Mouse (Mus musculus): ENCODE measurements around the gene Ubxn11. TPM values are rescaled to one million over a fixed set of nuclear protein-coding genes. Genes with fewer than 3 reads are reported as not detected.

Gene Ubxn11
- 10 to 100 TPM; 24.0 to 32.1 TPM for total RNA-seq (2021)

GRCm38 (mm10) chr4:134101979-134102741 lies at the start of gene Ubxn11:
Gene Ubxn11 (plus strand): TSS chr4:134102570.
- DNase-seq (ENCODE audit: extremely low spot score in 1 of 2, low spot score in 1 of 2): peak; percentile 76 to 83

- no peak for DNase-seq (ENCODE audit: extremely low spot score in 1 of 2, low spot score in 1 of 2)
These were observed 48.8 kb upstream of the Ubxn11 start, which contains the start of gene Zfp683 for GRCm38 (mm10) chr4:134053538-134053937. Gene Zfp683 (plus strand): TSS chr4:134053838.

GRCm38 (mm10) chr4:134058166-134058715 lies 44.1 kb upstream of the Ubxn11 start:
- DNase-seq (ENCODE audit: extremely low spot score in 1 of 2, low spot score in 1 of 2): no peak

GRCm38 (mm10) chr4:134058908-134059307 lies 43.5 kb upstream of the Ubxn11 start:
- DNase-seq (ENCODE audit: extremely low spot score in 1 of 2, low spot score in 1 of 2): no peak

DNA sequence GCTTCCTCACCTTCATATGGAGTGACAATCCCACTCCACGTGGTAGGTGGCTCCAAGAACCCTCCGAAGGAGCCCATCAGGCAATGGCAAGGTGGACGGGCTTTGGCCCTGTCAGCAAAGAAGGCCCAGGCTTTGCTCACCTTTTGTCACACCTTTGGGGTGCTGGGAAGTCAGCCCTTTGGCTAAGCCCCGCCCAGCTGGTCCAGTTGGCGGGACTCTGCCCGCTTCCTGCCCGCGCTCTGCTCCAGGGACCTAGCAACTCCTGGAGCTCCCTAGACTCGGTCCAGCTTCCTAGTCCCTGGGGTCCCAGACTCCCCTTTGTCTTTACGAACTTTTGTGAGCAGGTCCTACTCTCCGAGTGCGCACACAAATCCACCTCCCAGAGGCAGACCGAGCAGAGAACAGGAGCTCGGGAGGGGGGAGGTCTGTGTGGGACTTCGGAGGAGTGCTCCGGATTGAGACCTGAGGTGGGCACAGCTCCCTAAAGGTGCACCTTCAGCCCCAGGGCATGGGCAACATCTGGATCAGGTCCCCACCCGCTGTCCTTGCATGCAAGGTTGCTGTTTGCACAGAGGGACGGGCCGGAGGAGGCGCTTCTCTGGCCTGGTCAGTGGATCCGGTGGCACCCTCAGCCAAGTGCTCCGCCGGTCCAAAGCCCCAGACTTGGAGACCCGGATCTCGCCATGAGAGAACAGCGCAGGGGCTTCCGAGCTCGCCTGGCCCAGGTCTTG lies 42.1 kb upstream of the Ubxn11 start, which contains the start of gene Crybg2:
Crybg2 (plus strand) TSS at position 681 of the 731 bp plus-strand sequence.
- no peak for DNase-seq (ENCODE audit: extremely low spot score in 1 of 2, low spot score in 1 of 2)

DNA sequence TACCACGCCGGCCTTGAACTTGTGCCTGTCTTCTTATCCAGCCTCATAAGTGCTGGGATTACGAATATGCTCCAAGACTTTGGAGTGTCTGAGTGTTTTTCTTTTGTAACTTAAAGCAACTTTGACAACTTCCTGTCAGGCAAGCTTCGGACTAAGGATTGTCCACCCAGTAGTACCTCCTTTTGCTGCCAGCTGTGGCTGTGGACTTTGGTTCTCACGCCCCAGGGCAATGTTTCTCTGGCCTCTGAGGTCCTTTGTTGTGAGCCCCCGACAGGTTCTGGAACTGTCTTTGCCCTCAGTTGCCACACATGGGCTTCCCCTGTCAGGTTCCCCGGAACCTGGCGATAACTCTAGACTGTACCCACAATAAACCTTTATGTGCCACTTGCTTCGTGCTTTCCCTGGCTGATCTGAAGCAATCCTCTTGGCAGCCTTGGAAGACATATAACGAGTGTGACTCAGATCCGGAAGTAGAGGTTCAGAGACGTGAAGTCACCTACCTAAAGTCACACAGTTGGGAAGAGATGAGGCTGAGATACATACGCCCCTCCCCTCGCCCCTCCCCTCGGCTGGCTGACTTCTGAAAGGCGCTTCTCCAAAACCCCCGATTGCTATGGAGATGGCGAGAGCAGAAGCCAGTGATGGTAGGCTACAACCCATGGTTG lies 41.1 kb upstream of the Ubxn11 start:
- no peak for DNase-seq (ENCODE audit: extremely low spot score in 1 of 2, low spot score in 1 of 2)

DNA sequence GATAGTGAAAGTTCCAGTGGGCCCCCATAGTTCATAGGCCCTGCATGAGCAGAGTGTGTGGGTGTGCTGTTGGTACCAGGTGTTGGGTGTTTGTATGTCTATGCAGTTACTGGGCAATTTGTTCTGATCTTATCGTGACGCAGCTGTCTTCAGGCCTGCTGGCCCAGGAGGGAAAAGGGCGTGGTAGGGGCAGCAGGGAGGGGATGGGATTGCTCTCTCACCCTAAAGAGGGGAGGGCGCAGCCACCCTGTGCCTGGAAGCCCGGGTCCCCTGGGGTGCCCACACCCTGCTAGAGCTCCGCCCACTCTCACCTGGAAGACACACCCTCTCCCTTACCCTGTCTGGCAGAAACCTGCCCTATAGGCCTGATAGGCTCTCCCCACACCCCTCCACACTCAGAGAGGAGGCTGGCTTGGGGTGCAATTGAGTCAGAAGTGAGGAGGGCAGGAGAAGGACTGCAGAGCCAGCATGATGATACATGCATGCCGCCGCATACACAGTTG lies 40.4 kb upstream of the Ubxn11 start:
- no peak for DNase-seq (ENCODE audit: extremely low spot score in 1 of 2, low spot score in 1 of 2)

DNA sequence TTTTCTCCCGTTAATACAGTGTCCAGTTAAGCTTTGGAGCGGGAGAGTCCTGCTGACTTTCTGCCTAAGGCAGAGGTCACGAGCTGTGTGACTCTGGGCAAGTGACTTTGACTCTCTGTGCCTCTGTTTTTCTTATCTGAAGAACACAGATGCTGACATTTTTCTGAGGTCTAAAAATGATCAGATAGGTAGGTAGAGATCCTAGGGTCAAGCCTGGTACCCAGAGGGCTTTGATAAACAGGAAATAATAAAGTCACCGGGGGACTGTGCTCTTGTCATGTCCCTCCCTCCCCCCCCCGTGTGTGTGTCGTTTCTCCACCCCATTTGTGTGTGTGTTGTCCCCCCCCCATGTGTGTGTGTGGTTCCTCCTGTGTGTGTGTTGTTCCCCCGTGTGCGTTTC lies 39.8 kb upstream of the Ubxn11 start:
- DNase-seq (ENCODE audit: extremely low spot score in 1 of 2, low spot score in 1 of 2): no peak

GRCm38 (mm10) chr4:134065431-134066004 lies 36.9 kb upstream of the Ubxn11 start:
- DNase-seq (ENCODE audit: extremely low spot score in 1 of 2, low spot score in 1 of 2): no peak

DNA sequence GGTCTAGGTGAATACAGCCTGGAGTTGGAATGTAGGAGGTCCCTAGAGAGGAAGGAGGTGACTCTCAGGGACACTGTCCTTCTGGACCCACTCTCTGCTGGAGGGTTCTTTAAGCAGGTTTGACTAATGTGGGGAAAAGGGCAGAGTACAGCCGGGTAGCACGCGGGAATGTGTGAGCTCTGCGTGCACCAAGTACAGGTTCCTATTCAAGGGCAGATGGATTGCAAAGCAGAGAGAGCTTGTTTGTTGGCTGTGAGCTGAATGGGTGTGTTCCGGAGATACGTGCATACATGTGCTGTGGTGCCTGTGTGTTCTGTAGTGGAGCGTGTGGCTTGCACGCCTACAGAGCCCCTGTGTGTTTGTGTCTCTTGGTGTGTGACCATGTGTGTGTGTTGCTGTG lies 35.0 kb upstream of the Ubxn11 start:
- no peak for DNase-seq (ENCODE audit: extremely low spot score in 1 of 2, low spot score in 1 of 2)

- no peak for DNase-seq (ENCODE audit: extremely low spot score in 1 of 2, low spot score in 1 of 2)
These were observed 34.4 kb upstream of the Ubxn11 start for GRCm38 (mm10) chr4:134067833-134068544.

GRCm38 (mm10) chr4:134068793-134069580 lies 33.4 kb upstream of the Ubxn11 start:
- DNase-seq (ENCODE audit: extremely low spot score in 1 of 2, low spot score in 1 of 2): no peak

GRCm38 (mm10) chr4:134078694-134079093 lies 23.7 kb upstream of the Ubxn11 start:
- peak in 1 of 2 experiments; percentile 17 for DNase-seq (ENCODE audit: extremely low spot score in 1 of 2, low spot score in 1 of 2)

GRCm38 (mm10) chr4:134080674-134081073 lies 21.7 kb upstream of the Ubxn11 start:
- no peak for DNase-seq (ENCODE audit: extremely low spot score in 1 of 2, low spot score in 1 of 2)

GRCm38 (mm10) chr4:134081730-134082386 lies 20.5 kb upstream of the Ubxn11 start:
- peak; percentile 31 to 39 for DNase-seq (ENCODE audit: extremely low spot score in 1 of 2, low spot score in 1 of 2)

DNA sequence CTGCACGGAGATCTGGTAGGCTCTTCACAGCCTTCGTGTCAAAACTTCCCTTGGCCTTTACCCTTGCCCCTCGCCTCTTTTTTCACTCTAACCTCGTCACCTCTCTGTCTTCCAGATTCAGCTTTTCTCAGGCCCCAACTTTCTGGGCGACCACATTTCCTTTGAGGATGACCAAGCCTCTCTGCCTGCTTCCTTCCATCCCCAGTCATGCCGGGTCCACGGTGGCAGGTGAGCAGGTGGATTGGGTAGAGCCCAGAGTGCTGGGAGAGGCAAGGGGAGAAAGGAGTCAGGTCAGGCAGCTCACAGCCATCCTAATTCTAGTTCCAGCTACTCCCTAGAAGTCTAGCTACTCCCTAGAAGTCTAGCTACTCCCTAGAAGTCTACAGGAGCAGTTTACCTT lies 19.9 kb upstream of the Ubxn11 start:
- no peak for DNase-seq (ENCODE audit: extremely low spot score in 1 of 2, low spot score in 1 of 2)

DNA sequence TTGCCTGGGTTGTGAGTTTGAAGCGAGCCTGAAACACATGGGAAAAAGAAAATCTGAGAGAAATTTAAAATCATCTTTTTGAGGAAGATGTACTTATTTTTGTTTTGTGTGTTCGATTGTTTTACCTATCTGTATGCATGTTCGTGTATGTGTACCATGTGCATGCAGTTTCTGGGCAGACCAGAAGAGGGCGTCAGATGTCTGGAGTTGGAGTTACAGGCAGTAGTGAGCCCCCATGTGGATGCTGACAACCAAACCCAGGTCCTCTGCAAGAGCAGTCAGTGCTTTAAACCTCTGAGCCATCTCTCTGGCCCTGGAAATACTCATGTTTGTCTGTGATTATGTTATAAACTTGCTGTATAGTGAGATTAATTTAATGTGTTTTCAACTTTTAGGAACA lies 17.4 kb upstream of the Ubxn11 start:
- no peak for DNase-seq (ENCODE audit: extremely low spot score in 1 of 2, low spot score in 1 of 2)

GRCm38 (mm10) chr4:134087412-134087811 lies 15.0 kb upstream of the Ubxn11 start:
- peak in 1 of 2 experiments; percentile 14 for DNase-seq (ENCODE audit: extremely low spot score in 1 of 2, low spot score in 1 of 2)
